Mouse (Mus musculus) liver, embryonic 14.5 days (tissue): ENCODE measurements around the gene Fgr.

ENCODE experiments used
- CTCF ChIP-seq: IDR thresholded peaks from 2 replicates; pipeline ENCODE4 v1.5.1; 2016; ENCODE audit warnings: antibody characterized with exemption, low read depth, control low read depth
- EP300 ChIP-seq: IDR thresholded peaks from 2 replicates; pipeline ENCODE4 v1.6.1; 2016; ENCODE audit warnings: antibody characterized with exemption, low read depth

- TF ChIP-seq CTCF (no peak), EP300 (no peak)
These were observed 29.0 kb downstream of the Fgr start for GRCm38 (mm10) chr4:133002896-133003295.
